Mouse (Mus musculus) kidney, adult 2 months (tissue): ENCODE results near the gene Rph3a.

Experiments
- CTCF ChIP-seq: fragments of 200-500 bp; conservative IDR thresholded peaks from 2 replicates; pipeline ENCODE4 v1.5.1; 2011; ENCODE audit warnings: low read depth, mild to moderate bottlenecking, control low read depth, low read length, moderate library complexity, mixed read lengths; ENCODE audit not compliant: insufficient read depth, insufficient read length
- POLR2A ChIP-seq: fragments of 200-500 bp; IDR thresholded peaks from one replicate; pipeline ENCODE4 v1.6.1; 2011; ENCODE audit warnings: low read depth, low read length, control low read depth

DNA sequence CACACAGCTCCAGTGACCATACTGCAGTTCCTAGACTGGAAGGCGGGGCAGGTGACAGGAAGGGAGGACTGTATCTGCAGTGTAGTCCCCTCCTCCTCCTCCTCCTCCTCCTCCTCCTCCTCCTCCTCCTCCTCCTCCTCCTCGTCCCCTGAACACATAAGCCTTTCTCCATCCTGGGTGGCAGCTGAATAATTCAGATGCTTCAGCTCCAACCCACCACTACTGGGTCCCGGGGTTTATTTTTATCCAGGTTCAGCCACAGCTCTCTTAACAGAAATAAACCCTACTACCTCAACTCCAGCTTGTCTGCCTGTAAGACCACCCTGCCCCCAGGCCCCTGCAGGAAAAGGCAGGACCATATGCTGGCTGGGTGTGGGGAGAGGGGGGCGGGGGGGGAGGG is 3.7 kb downstream of the Rph3a start:
- TF ChIP-seq CTCF (no peak), POLR2A (no peak)
